Mouse (Mus musculus) C2C12 (cell line): ENCODE results near the gene Birc3.

Experiments used
- CEBPB ChIP-seq: IDR thresholded peaks from one replicate; pipeline ENCODE4 v1.6.1; 2011; ENCODE audit warnings: low read depth, mild to moderate bottlenecking, control low read depth, moderate library complexity
- CTCF ChIP-seq: IDR thresholded peaks from one replicate; pipeline ENCODE4 v1.5.1; 2011; ENCODE audit not compliant: control insufficient read depth, insufficient read depth, insufficient read length
- MYOD1 ChIP-seq: IDR thresholded peaks from one replicate; pipeline ENCODE4 v1.6.1; 2011; ENCODE audit warnings: low read depth; ENCODE audit not compliant: control insufficient read depth, insufficient read length
- MYOG ChIP-seq: IDR thresholded peaks from one replicate; pipeline ENCODE4 v1.6.1; 2011; ENCODE audit not compliant: control insufficient read depth, insufficient read length; ENCODE audit errors: extremely low read depth
- USF1 ChIP-seq: IDR thresholded peaks from one replicate; pipeline ENCODE4 v1.6.1; 2011; ENCODE audit warnings: low read depth, mild to moderate bottlenecking, control low read depth, moderate library complexity

- TF ChIP-seq CTCF (no peak), MYOD1 (no peak), MYOG (no peak), CEBPB (no peak), USF1 (no peak)
Measured at GRCm38 (mm10) chr9:7914925-7915324, 41.9 kb upstream of the Birc3 start.
